Mouse (Mus musculus) liver, embryonic 14.5 days (tissue): ENCODE results near the gene Gm438. TPM values are rescaled to one million over a fixed set of nuclear protein-coding genes. Genes with fewer than 3 reads are reported as not detected.
"Not testable (repeated sequence)": the region's sequence is repeated elsewhere in the genome, so short reads cannot be mapped to it uniquely, and the experiment has no call there.

Experiments used
- ATAC-seq: fragments of 200-750 bp; cut with Nextera tagmentation; 2 replicates; pipeline ENCODE4 v1.8.0; 2017; ENCODE audit warnings: moderate number of reproducible peaks, mild to moderate bottlenecking, moderate library complexity; ENCODE audit not compliant: insufficient read depth
- DNase-seq, 3 experiments: peaks; one replicate each; pipeline ENCODE4 v3.0.0-alpha.2; 2012 to 2013; ENCODE audit warnings: low read depth in 3 of 3, low spot score in 3 of 3
- H3K27ac ChIP-seq: fragments of 300-500 bp; sonication (generic); 2 replicates; pipeline ENCODE4 v1.5.1; 2014; ENCODE audit warnings: moderate library complexity, mild to moderate bottlenecking, control low read depth, inconsistent platforms
- H3K27me3 ChIP-seq: fragments of 300-500 bp; sonication (generic); 2 replicates; pipeline ENCODE4 v1.6.1; 2014; ENCODE audit warnings: mild to moderate bottlenecking, low read length, moderate library complexity; ENCODE audit not compliant: control insufficient read depth, insufficient read depth
- H3K36me3 ChIP-seq: fragments of 300-500 bp; sonication (generic); replicated peaks from 2 replicates; pipeline ENCODE4 v1.6.1; 2014; ENCODE audit warnings: low read depth; ENCODE audit not compliant: control insufficient read depth, insufficient read depth
- H3K4me1 ChIP-seq, 2 experiments: fragments of 200-500 bp in 1 of 2; fragments of 300-500 bp in 1 of 2; sonication (generic) in 1 of 2; replicated peaks; 2 replicates each; pipeline ENCODE4 v1.6.1; 2012 to 2014; ENCODE audit warnings: antibody characterized with exemption in 1 of 2, inconsistent platforms in 1 of 2, low read length in 1 of 2; ENCODE audit not compliant: control insufficient read depth in 2 of 2, insufficient read depth in 2 of 2
- H3K4me2 ChIP-seq: fragments of 300-500 bp; sonication (generic); 2 replicates; pipeline ENCODE4 v1.6.1; 2014; ENCODE audit warnings: low read depth, mild to moderate bottlenecking, control low read depth, moderate library complexity
- H3K4me3 ChIP-seq, 2 experiments: fragments of 200-500 bp in 1 of 2; fragments of 300-500 bp in 1 of 2; sonication (generic) in 1 of 2; 2 replicates each; pipeline ENCODE4 v1.5.1; 2012 to 2014; ENCODE audit warnings: low read depth in 2 of 2, low read length in 2 of 2, mild to moderate bottlenecking in 2 of 2, control low read depth in 1 of 2, inconsistent platforms in 1 of 2, moderate library complexity in 1 of 2; ENCODE audit not compliant: insufficient read depth in 1 of 2
- H3K9ac ChIP-seq: fragments of 300-500 bp; sonication (generic); replicated peaks from 2 replicates; pipeline ENCODE4 v1.6.1; 2014; ENCODE audit warnings: mild to moderate bottlenecking, control low read depth, moderate library complexity
- H3K9me3 ChIP-seq: fragments of 300-500 bp; sonication (generic); 2 replicates; pipeline ENCODE4 v1.6.1; 2016; ENCODE audit warnings: low read length, mixed read lengths; ENCODE audit not compliant: control insufficient read depth
- CTCF ChIP-seq: IDR thresholded peaks from 2 replicates; pipeline ENCODE4 v1.5.1; 2016; ENCODE audit warnings: antibody characterized with exemption, low read depth, control low read depth
- EP300 ChIP-seq: IDR thresholded peaks from 2 replicates; pipeline ENCODE4 v1.6.1; 2016; ENCODE audit warnings: antibody characterized with exemption, low read depth
- WGBS: fragments of 180-500 bp; shearing (Covaris S2); extraction: QIAGEN DNeasy Blood & Tissue Kit; methylation state at CpG from one replicate; pipeline ENCODE4 v1.1.7; 2014; ENCODE audit not compliant: insufficient replicate concordance; 5-methylcytosine and 5-hydroxymethylcytosine counted together
- polyA plus RNA-seq, 2 experiments: library from polyadenylated mRNA; depleted of rRNA in 1 of 2; stranded (reverse) in 1 of 2; unstranded in 1 of 2; fragments of >200 nt; fragmentation: Nextera tagmentation in 1 of 2; extraction: Ambion mirVana in 1 of 2; gene quantifications; 2 replicates each; pipeline versions ENCODE4 v1.2.1 to v1.2.3; 2012 to 2014

The Gm438 gene
- not detected in 2 replicates for polyA plus RNA-seq (2012; rRNA removed)
- polyA plus RNA-seq (2014; fragmentation: Nextera tagmentation; extraction: Ambion mirVana), result not detected in 2 replicates

GRCm38 (mm10) chr4:144786483-144786882, at the start of gene Gm438:
Gene Gm438, minus strand, starts transcription at chr4:144786583.
- Histone ChIP-seq H3K9me3 (no peaks in the 10 kb centered on the region), H3K9ac (no peak within 1 kb of the TSS), H3K27ac (no peak within 1 kb of the TSS), H3K4me1 (no peaks in the 10 kb centered on the region), H3K27me3 (no peaks in the 10 kb centered on the region), H3K4me2 (no peak within 1 kb of the TSS), H3K4me3 (no peak within 1 kb of the TSS), H3K36me3 (no peaks in the 10 kb centered on the region)
- no peak for ATAC-seq
- TF ChIP-seq CTCF, result no peak
- TF ChIP-seq EP300, result no peak
- no peak for DNase-seq

DNA sequence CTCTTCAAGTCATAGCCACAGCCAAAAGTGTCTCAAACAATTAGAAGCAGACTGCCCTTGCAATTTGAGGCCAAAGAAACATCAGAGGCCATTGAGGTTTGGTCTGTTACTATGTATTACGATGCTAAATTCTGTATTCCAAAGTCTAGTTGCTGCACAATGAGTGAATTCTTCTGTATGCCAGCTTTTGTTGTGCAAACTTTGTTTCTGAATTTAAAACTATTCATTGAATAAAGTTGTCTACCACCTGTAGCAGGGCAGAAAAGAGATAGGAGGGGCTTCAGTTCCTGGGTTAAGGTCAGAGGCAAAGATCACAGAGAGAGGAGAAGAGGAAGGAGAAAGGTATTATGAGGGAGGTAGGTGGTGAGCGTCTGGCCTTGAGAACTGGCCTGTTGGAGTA, 38.3 kb upstream of the Gm438 start:
- Histone ChIP-seq H3K9me3 (no peaks in the 10 kb centered on the region), H3K4me1 (no peaks in the 10 kb centered on the region), H3K36me3 (no peaks in the 10 kb centered on the region), H3K4me2 (no peak overlapping the region), H3K9ac (no peak overlapping the region), H3K27ac (no peak overlapping the region), H3K27me3 (no peaks in the 10 kb centered on the region), H3K4me3 (no peak overlapping the region)
- TF ChIP-seq CTCF (no peak), EP300 (no peak)
- ATAC-seq, result no peak
- no peak for DNase-seq
- 51% methylated on average over 2 of the region's 2 CpGs for WGBS

- no peaks in the 10 kb centered on the region for H3K9me3 ChIP-seq
- no peaks in the 10 kb centered on the region for H3K27me3 ChIP-seq
- H3K4me3 ChIP-seq, result no peak overlapping the region
- ATAC-seq (no peak), DNase-seq (no peak)
- H3K36me3 ChIP-seq, result no peaks in the 10 kb centered on the region
- TF ChIP-seq CTCF (no peak), EP300 (no peak)
- no peak overlapping the region for H3K9ac ChIP-seq
- H3K4me2 ChIP-seq, result no peak overlapping the region
- 61% methylated on average over 2 of the region's 2 CpGs for WGBS
- no peaks in the 10 kb centered on the region for H3K4me1 ChIP-seq
- no peak overlapping the region for H3K27ac ChIP-seq
Observed at GRCm38 (mm10) chr4:144823996-144824395, 37.6 kb upstream of the Gm438 start.

GRCm38 (mm10) chr4:144807135-144807534, 20.8 kb upstream of the Gm438 start:
- not testable (repeated sequence) for ATAC-seq
- 48% methylated on average over 5 of the region's 5 CpGs for WGBS

GRCm38 (mm10) chr4:144803633-144804032, 17.2 kb upstream of the Gm438 start:
- TF ChIP-seq CTCF (no peak), EP300 (no peak)

More at GRCm38 (mm10) chr4:144807135-144807534, 20.8 kb upstream of the Gm438 start:
- H3K4me2 ChIP-seq, H3K4me3 ChIP-seq, H3K36me3 ChIP-seq, H3K27me3 ChIP-seq, H3K27ac ChIP-seq, H3K9ac ChIP-seq, DNase-seq, H3K9me3 ChIP-seq, H3K4me1 ChIP-seq: not testable (repeated sequence)

DNA sequence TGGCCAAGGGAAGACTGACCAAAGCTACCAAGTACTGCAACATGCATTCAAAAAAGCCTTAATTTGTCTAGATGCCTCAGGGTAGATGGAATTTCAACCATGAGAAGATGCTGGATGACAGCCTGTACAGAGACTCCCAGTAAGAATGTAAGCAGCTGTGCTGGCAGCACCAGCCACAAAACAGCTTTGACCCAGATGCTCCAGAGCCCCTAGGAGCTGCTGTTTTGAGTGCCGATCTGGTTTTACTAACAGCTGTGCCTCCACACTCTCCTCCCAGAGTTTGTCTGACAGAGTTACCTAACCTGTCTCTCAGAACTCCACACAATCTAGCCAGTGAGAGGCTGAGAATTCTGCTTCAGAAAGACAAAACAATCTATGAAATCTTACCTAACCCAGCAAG, 3.8 kb upstream of the Gm438 start:
- H3K36me3 ChIP-seq, result no peaks in the 10 kb centered on the region
- ATAC-seq, result no peak
- TF ChIP-seq EP300 (no peak), CTCF (no peak)
- whole genome bisulfite sequencing, result 71% methylated on average over 1 of the region's 1 CpGs
- H3K4me1 ChIP-seq, result no peaks in the 10 kb centered on the region
- H3K4me2 ChIP-seq, result no peak overlapping the region
- DNase-seq, result no peak
- no peak overlapping the region for H3K4me3 ChIP-seq
- H3K9ac ChIP-seq, result no peak overlapping the region
- H3K9me3 ChIP-seq, result no peaks in the 10 kb centered on the region
- no peak overlapping the region for H3K27ac ChIP-seq
- no peaks in the 10 kb centered on the region for H3K27me3 ChIP-seq

More at GRCm38 (mm10) chr4:144803633-144804032, 17.2 kb upstream of the Gm438 start:
- no peaks in the 10 kb centered on the region for H3K4me1 ChIP-seq
- DNase-seq, result no peak
- no peaks in the 10 kb centered on the region for H3K27me3 ChIP-seq
- no peak overlapping the region for H3K4me3 ChIP-seq
- H3K27ac ChIP-seq, result no peak overlapping the region
- H3K36me3 ChIP-seq, result no peaks in the 10 kb centered on the region
- no peak overlapping the region for H3K4me2 ChIP-seq
- no peaks in the 10 kb centered on the region for H3K9me3 ChIP-seq
- 45% methylated on average over 3 of the region's 3 CpGs for WGBS
- no peak overlapping the region for H3K9ac ChIP-seq
- ATAC-seq, result no peak
